Mouse (Mus musculus) heart, postnatal 0 days (tissue): ENCODE measurements around the gene Npr2.

Experiments
- CTCF ChIP-seq: IDR thresholded peaks from 2 replicates; pipeline ENCODE4 v1.5.1; 2016; ENCODE audit warnings: antibody characterized with exemption, control low read depth, low read depth
- EP300 ChIP-seq: IDR thresholded peaks from 2 replicates; pipeline ENCODE4 v1.6.1; 2016; ENCODE audit warnings: antibody characterized with exemption, low read depth

- TF ChIP-seq CTCF (no peak), EP300 (no peak)
Measured at GRCm38 (mm10) chr4:43593453-43593852, 38.3 kb upstream of the Npr2 start.
